Mouse (Mus musculus): ENCODE results near the gene Aire.

Aire gene

DNA sequence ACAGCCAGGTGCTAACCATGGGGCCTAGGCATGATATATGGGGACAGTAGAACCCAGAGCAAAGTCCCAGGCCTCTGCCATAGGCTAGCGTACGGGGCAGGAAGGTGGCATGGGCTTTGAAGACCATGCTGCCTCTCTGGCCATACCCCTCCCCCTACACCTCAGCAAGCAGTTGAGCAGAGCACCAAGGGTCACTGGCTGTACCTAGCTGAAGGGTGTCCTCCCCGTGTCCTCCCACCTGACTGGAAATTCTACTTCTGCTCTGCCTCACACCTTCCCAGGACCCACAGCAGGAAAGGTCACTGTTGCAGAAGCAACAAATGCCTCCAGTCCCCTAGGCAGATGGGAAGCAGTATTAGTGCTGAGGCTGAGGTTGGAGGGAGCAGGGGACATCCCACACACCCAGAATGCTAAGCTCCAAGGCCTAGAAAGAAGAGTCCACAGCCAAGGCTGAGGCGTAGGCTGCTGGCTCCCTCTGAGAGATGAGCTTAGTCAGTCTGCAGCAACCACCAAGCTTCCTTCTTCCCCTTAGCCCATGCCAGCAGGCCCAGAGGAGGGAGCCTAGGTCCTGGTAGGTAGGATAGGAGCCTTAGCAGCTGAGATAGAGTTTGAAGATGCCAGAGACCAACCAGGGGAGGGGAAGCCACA is 37.5 kb downstream of the Aire start:
- DNase-seq: no peak

DNA sequence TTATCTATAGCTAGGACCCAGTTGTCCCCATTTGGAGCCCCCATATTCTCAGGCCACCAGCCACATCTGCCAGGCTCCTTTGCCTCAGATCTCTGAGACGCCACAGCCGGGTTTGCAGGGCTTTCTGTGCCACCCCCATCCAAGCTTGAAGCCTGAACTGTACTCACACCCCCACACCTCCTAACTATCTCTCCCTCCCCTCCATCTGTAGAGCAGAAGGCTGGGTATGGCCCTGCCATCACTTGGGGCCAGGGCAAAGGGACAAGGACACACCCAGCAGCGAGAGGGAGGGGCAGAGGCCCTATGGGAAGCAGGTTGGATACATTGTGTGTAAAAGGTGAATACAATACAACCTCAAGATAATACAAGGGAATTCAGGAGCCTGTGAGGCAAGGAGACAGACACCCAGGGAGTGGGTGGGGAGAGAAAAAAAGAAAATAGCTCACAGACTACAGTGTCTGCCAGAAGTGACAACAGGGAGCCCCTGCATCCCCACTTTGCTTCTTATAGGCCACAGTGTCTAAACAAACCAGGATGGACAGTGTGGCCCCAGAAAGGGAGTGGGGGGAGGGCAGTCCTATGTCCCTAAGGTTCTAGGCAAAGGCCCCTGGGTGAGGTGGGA is 38.8 kb downstream of the Aire start:
- DNase-seq: no peak

DNA sequence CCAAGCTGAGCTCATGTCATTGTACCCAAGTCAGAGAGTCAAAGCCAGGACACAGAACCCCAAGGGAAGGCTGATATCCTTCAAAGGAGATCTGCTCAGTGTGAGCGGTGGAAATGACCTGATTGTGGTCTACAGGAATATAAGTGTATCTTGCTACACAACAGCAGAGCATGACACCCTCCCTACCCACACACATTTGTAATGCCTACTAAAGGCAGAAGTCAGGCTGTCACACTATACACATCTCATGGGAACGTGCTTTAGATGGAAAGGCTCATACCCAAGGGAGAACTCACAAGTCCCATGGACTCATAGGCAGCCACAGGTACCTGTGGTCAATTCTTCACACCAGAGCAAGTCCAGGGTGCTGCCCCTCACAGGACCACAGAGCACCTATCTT is 41.1 kb downstream of the Aire start:
- DNase-seq: no peak

DNA sequence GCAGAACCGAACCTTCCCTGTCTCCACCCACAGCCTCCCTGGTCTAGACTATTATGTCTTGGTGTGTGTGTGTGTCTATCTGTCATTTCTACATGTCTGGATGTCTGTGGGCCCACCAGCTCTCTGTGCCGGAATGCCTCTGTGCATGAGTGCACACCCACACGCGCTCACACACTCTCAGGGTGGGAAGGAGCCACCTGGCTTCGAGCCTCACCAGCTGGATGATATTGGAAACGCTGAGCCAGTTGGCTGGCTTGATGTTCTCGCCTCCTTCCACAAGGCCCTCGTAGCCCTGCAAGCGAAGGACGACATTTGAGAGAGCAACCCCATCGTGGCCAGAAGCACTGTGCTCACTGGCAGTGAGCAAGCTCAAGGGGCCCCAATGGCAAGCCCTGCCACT is 41.6 kb downstream of the Aire start:
- no peak for DNase-seq

DNA sequence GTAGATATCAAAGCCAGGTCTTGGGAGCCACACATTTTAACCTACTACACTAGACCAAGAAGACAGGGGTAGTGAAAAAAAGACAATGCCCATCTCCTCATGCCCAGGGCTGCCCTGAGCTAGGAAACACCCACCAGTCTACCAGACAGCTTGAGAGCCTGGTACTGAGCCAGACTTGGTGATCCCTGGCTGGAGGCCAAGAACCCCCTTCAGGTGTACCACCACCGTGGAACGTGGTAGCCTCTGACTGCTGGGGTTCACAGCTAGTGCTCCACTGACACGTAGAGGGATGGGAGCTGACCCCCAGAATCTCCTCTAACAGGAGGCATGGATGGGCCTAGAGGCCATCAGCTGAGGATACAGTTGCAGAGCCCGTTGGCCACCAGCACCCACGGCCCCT is 43.2 kb downstream of the Aire start:
- no peak for DNase-seq

DNA sequence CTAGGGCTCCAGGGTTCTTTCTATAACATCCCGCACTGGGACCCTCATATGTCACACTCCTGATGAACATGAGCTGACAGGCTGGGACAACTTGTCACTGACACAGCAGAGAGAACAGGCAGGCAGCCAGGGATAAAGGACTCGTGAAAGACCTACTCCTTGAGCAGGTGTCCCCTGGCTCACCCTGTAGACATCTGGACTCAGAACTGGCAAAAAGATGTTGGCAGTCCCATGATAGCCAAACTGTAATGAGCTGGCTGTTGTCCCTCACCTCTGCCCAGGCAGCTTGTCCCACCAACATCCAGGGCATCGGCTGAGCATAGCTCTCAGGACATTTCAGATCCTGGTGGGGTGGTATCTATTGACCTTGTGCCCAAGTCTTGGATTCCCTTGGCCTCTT is 47.8 kb downstream of the Aire start:
- no peak for DNase-seq

DNA sequence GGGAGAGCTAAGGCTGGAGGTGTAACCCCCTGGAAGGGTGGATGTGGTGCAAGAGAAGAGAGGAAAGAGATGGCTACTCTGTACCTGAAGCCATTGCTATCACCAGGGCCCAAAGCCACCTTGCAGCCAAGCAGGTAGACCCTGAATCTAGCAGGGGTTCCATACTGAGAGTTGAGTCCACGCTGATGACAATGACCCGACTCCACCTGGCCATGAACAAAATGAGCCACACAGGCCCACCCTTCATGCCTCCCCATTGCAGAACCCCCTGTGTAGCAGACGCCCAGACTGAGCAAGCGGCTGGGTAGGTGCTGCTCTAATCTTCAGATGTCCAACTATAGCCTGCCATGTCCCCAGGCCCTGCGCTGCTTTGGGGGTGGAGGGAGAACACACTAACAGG is 57.6 kb downstream of the Aire start:
- DNase-seq: no peak

DNA sequence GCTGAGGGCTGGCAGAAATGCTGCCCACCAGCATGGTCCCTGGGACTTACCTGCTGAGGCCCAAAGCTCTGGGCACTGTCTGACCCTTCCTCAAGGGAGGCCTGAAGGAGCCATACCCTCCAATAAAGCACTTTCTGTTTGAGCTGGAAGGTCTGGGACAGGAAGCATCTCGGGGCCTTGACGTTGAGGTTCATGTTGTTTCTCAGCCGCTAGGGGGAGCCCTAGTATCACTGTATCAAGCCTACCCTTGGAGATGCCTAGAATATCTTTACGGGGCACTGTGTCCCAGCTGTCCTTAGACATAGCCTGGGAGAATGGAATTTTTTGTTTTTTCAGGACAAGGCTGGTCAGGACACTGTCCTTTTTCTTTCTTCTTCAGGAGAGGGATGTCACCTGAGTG is 58.8 kb downstream of the Aire start:
- peak; percentile 74 for DNase-seq
